Mouse (Mus musculus) testis, postnatal 10 days (tissue): ENCODE results near the gene Ppm1m.
A peak's percentile ranks its signal among the peaks of the same experiment; 100 is the strongest.

ENCODE experiments used
- DNase-seq: peaks from one replicate; pipeline ENCODE4 v3.0.0; 2021; ENCODE audit warnings: low spot score

Ppm1m gene

DNA sequence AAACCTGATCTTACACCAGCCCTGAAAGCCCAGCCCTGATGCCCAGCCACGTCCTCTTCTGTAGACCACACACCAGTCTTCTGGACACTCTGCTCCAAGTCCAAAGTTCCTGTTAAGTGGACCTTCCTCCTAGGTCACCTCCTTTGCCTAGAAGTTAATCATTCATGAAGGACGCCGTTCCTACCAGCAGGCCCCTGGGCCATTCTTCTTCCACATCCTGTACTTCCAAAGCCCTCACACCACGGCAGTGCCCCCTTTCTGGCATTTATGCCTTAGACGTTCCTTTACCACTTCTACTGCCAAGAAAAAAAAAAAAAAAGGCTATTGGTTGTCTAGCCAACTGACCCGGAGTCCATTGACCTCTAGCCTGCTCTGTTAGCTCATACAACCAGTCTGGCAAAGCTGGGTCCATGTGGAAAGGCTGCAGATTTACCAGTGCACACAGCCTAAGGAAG lies 41.5 kb downstream of the Ppm1m start, which contains the start of gene Glyctk:
Gene Glyctk, minus strand, starts transcription at position 102 of the 455 bp plus-strand sequence.
- no peak for DNase-seq

DNA sequence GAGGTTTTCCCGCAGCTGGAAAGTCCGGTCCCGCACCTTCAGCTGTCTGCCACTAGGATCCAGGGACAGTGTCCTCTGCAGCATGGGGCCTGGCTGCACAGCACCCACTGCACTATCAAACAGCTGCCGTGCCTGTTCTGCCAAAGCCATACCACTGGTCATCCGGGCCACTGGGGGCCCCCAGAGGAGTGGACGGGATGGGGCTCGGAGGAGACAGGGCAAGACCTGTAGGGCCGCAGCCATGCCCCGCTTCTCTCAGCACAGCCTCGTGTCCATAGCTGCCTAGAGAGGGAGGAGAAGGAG lies 42.0 kb downstream of the Ppm1m start:
- no peak for DNase-seq

DNA sequence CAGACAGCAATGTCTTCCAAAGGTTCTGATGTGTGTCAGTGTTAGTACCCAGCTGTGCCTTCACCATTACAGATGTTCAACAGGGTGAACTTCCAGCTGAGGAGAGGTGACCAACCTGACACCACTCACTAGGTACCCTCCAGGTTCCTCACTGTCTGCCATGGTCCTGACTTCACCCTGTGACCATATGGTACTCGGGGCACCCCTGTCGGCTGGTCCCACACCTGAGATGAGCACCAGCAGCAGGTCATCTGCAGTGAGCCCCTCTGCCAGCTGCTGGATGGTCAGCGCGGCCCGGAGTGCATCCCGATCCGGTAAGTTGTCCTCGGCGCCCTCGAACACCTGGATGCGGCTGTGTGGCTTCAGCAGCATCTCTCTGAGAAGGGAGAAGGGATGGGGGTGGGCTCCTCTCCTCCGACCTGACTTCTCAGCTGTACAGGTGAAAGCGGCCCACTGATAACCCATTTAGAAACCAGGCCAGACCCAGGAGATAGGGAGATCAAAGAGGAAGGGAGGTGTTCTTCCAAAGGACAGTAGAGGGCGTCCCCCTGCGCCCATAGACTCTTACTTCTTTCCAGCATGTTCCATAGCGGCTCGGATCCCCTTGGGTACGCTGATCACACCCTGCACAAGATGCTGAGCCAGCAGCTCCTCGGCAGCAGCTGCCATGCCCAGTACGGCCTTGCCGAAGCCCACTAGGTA lies 42.5 kb downstream of the Ppm1m start:
- no peak for DNase-seq

DNA sequence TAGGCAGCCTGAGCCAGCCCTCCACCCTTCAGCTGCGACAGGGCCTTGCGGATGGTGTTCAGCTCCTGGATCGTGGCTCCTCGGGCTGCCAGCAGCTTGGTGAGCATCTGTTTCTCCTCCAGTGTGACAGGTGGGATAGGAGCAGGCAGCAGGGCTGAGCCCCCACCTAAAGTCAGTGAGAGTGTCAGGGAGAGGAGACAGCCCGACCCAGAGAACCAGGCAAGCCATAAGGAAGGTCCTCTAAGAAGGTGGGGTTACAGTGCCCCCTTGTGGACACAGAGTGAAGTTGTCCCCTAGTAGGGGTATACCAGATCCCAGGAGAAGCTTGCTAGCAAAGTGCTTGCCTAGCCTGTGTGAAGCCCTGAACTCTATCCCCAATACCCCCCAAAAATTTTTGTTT lies 43.1 kb downstream of the Ppm1m start:
- DNase-seq = peak; percentile 69

DNA sequence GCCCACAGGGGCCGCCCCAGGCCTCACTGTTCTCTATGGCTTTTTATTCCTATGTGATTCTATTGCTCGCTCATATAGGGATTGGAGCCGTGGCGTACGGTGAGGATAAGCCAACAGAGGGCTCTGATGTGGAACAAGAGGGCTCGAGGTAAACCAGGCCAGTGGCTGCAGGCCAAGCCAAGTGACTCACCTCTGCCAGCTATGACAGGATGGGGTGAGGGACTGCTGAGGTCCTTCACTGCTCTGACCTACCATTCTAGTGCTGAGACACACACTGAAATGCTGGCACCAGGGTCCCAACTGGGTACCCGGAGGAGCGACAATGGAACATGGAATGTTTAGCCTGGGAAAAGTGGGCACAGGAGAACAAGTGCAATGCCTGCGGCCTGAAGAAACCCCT lies 45.4 kb downstream of the Ppm1m start:
- DNase-seq = no peak

DNA sequence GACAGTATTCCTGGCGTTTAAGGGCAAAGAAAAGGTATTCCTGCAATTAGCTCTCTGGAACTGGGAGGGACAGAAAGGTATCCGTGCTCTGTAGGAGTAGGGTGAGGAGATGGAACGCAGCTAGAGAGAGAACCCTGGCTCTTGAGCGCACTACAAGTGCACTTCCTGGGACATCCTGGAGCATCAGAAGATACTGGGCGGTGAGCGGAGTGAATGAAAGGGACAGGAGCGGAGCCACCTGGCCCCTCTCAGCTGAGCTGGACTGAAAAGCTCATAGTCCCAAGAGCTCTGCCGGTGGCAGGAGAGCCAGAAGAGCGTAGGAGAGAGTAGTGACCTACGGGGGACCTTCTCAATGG lies 50.2 kb downstream of the Ppm1m start:
- DNase-seq = no peak

DNA sequence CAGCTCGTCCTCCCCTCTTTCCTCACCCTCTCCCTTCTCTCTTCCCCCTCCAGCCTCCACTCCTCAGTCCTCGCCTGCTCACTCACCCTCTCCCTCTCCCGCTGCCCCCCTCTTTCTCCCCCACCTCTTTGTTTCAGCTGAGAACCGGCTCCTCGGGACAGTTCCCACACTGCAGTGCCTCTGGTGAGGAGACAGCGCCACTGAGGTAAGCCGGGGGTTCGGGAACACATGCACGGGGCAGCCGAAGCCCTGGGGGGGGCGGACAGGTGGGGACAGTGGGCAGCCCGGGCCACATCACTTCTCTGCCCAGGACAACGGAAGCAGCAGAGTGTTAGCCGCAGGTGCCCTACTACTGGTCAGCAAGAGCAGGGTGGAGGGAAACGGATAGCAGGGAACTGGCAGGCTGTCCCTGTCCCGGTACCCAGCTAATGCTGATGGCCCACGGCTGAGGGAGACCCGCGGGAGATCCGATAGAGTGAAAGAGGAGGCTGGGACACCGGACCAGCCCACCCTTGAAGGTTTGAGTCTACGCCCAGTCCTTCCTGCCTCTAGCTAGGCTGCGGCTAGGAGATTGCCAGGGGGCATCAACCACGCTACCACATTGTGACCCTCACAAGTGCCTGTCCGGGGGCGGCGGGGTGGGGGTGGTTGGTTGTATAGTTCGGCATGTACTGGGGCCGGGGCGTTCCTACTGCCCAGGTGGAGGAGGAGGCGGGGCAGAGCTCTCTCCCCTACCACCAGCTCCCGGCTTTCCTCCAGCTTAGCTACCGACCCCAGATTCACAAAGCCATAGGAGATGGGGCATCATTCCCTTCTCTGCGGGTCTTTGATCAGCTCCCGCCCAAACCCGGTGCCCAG lies 50.8 kb downstream of the Ppm1m start:
- DNase-seq = no peak

DNA sequence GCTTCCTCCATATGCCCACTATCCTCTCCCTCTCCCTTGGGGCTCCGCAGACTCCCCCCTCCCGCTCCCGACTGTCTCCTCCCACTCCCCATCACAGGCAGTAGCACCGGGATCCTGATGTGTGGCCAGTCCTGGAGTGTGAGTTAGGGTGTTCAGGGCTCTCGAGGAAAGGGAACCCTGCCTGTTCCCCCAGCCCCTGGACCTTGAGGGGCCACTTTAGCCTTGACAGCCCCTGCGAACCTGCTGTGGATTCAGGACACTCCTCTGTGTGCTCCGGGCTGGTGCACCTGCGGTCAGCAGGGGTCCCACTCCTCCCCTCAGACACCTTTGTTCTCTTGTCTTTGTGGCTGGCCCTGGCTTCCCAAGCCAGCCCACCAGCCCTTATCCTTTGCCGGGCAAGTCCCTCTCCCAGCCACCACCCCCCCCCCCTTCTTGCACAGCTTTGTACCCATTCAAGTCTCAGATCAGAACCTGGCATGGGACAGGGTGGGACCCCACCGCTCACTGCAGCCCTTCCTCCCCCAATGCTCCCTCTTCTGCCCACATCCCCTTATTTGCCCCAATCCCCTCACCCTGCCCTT lies 51.6 kb downstream of the Ppm1m start:
- DNase-seq = no peak

DNA sequence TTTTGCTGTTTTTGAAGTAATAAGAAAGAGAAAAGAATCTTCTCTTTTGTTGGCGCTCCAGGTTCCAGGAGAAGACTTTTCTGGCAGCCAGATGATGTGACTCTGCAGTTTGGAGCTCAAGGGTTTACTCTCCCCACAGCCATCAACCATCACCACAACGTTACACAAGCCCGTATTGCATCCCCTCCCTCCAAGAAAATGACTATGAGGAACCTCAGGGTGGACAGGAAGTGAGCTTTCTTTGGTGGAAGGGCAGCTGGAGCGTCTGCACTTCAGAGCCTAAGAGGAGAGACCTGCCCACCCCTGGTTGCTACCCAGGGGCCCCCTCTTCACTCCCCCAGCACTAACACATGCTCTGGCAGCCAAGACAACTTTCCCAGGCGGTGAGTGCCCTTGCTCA lies 52.3 kb downstream of the Ppm1m start:
- DNase-seq = no peak

DNA sequence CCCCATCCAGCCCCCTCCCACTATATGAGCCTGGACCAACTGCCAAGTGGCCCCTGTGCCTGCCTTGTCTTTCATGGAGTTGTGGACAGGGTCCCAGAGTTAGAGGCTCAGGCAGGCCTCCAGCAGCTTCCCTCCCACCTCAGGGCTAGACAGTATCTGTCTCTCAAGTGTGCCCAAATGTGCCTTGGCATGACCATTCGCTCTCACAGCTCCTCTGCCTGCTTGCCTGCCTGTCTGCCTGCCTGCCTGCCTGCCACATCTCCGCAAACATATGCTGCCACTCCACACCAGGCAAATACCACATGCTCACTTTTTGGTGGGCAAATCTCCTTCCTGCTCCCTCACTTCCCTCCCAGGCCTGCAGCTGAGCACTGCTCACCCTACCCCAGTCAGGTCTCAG lies 54.0 kb downstream of the Ppm1m start:
- no peak for DNase-seq
